Mouse (Mus musculus) forebrain, embryonic 11.5 days (tissue): ENCODE measurements around the gene Gm49353. TPM values are rescaled to one million over a fixed set of nuclear protein-coding genes. Genes with fewer than 3 reads are reported as not detected.
A peak's percentile ranks its signal among the peaks of the same experiment; 100 is the strongest.

Experiments
- ATAC-seq: fragments of 200-750 bp; cut with Nextera tagmentation; replicated peaks from 2 replicates; pipeline ENCODE4 v1.8.0; 2017; ENCODE audit warnings: moderate TSS enrichment; ENCODE audit not compliant: low FRiP score
- DNase-seq: peaks from one replicate; pipeline ENCODE4 v3.0.0-alpha.2; 2017; ENCODE audit warnings: low spot score
- H3K27ac ChIP-seq: fragments of 300-500 bp; sonication (generic); 2 replicates; pipeline ENCODE4 v1.5.1; 2014; ENCODE audit warnings: low read depth, low read length
- H3K27me3 ChIP-seq: fragments of 300-500 bp; sonication (generic); 2 replicates; pipeline ENCODE4 v1.6.1; 2014; ENCODE audit warnings: mild to moderate bottlenecking, low read length, mixed read lengths; ENCODE audit not compliant: control insufficient read depth, insufficient read depth
- H3K36me3 ChIP-seq: fragments of 300-500 bp; sonication (generic); 2 replicates; pipeline ENCODE4 v1.6.1; 2014; ENCODE audit warnings: mild to moderate bottlenecking, low read length, moderate library complexity, mixed read lengths; ENCODE audit not compliant: control insufficient read depth, insufficient read depth
- H3K4me1 ChIP-seq: fragments of 300-500 bp; sonication (generic); replicated peaks from 2 replicates; pipeline ENCODE4 v1.6.1; 2014; ENCODE audit warnings: low read length, mixed read lengths; ENCODE audit not compliant: control insufficient read depth, insufficient read depth
- H3K4me2 ChIP-seq: fragments of 300-500 bp; sonication (generic); 2 replicates; pipeline ENCODE4 v1.6.1; 2014; ENCODE audit warnings: low read depth, mild to moderate bottlenecking, low read length, moderate library complexity, mixed read lengths; ENCODE audit not compliant: severe bottlenecking
- H3K4me3 ChIP-seq: fragments of 300-500 bp; sonication (generic); 2 replicates; pipeline ENCODE4 v1.5.1; 2014; ENCODE audit warnings: low read depth, low read length
- H3K9ac ChIP-seq: fragments of 300-500 bp; sonication (generic); 2 replicates; pipeline ENCODE4 v1.6.1; 2014; ENCODE audit warnings: low read length
- H3K9me3 ChIP-seq: fragments of 300-500 bp; sonication (generic); 2 replicates; pipeline ENCODE4 v1.6.1; 2016; ENCODE audit warnings: low read length, mixed read lengths; ENCODE audit not compliant: control insufficient read depth
- WGBS: fragments of 180-500 bp; shearing (Covaris S2); extraction: QIAGEN DNeasy Blood & Tissue Kit; methylation state at CpG from one replicate; pipeline ENCODE4 v1.1.7; 2014; 5-methylcytosine and 5-hydroxymethylcytosine counted together
- polyA plus RNA-seq: library from polyadenylated mRNA; unstranded; fragments of >200 nt; fragmentation: Nextera tagmentation; extraction: Ambion mirVana; gene quantifications from 2 replicates; pipeline ENCODE4 v1.2.1, GENCODE M21; 2014

The Gm49353 gene
- polyA plus RNA-seq, 1 experiment from 2014 or later = 4.5 TPM

DNA sequence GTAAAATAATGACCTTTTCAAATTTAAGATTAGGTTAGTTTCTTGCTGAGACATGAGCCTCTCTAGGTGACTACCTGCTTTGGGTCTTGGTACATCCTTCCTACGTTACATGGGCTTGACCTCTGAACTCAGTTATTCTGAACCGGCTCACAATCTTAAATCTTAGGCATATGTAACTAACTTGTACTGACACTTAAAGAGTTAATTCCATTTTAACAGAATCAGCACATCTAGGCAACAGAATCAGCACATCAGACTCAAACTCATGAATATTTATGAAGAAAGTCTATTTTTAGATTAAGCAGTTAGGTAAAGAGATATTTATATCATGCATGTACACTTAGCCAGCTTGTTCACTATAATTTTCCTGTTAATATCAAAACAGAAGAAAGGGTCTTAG is 18.7 kb downstream of the Gm49353 start:
- no peak overlapping the region for H3K4me2 ChIP-seq
- DNase-seq (no peak), ATAC-seq (peak; percentile 44; the same call in 1 of the 2 replicates)

GRCm38 (mm10) chr10:29225329-29225728 is 26.6 kb downstream of the Gm49353 start:
- no peak for DNase-seq
- 85% methylated on average over 4 of the region's 4 CpGs for WGBS
- no peaks in the 10 kb centered on the region for H3K27me3 ChIP-seq
- H3K4me2 ChIP-seq = no peak overlapping the region
- no peak overlapping the region for H3K9ac ChIP-seq
- no peak overlapping the region for H3K4me3 ChIP-seq
- no peak overlapping the region for H3K27ac ChIP-seq
- H3K4me1 ChIP-seq = no peaks in the 10 kb centered on the region
- no peaks in the 10 kb centered on the region for H3K9me3 ChIP-seq
- ATAC-seq = no peak
- H3K36me3 ChIP-seq = peaks cover 8% of the 10 kb centered on the region; the same call in 1 of the 2 replicates

More for the DNA sequence above, 18.7 kb downstream of the Gm49353 start:
- Histone ChIP-seq H3K4me1 (peaks cover 4% of the 10 kb centered on the region; the same call in 1 of the 2 replicates), H3K9ac (no peak overlapping the region), H3K27me3 (no peaks in the 10 kb centered on the region), H3K27ac (no peak overlapping the region), H3K36me3 (no peaks in the 10 kb centered on the region; the same call in 1 of the 2 replicates), H3K9me3 (no peaks in the 10 kb centered on the region), H3K4me3 (no peak overlapping the region)
- WGBS = 66% methylated on average over 2 of the region's 2 CpGs

DNA sequence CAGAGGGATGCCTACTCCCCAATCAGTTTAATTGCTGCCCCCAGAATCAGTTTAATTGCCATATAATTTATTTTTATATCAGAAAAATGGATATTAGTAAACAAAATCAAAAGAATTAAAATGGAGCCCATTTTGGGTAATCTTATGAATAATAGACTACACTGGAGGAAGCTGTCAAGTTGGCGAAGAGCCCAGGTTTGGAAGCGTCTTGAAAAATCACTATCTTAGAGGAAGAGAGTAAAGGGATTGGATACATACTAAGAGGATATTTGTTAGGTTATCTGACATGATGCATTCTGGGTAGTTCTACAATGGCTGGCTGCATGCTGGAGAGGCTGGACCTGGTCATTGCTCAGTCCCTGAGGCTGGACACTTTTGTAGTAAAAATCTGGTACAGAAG is 32.5 kb downstream of the Gm49353 start:
- Histone ChIP-seq H3K9ac (no peak overlapping the region), H3K4me3 (no peak overlapping the region), H3K4me1 (no peaks in the 10 kb centered on the region), H3K4me2 (no peak overlapping the region), H3K27ac (no peak overlapping the region), H3K9me3 (no peaks in the 10 kb centered on the region), H3K27me3 (no peaks in the 10 kb centered on the region), H3K36me3 (no peaks in the 10 kb centered on the region)
- DNase-seq = no peak
- ATAC-seq = no peak
- WGBS = 90% methylated on average over 2 of the region's 2 CpGs

Other genes starting within 250 kb of the Gm49353 start
- gene 2310057J18Rik, start 212.7 kb upstream of the Gm49353 start, polyA plus RNA-seq = not detected in 2 replicates
- gene Soga3, start 55.1 kb upstream of the Gm49353 start, polyA plus RNA-seq = 28.7 and 29.8 TPM in 2 replicates
- 6.8 and 9.1 TPM in 2 replicates for gene 9330159F19Rik, start 12.7 kb downstream of the Gm49353 start, polyA plus RNA-seq
- gene Echdc1, start 114.2 kb downstream of the Gm49353 start, polyA plus RNA-seq = 29.4 and 32.2 TPM in 2 replicates
- 56.5 and 62.1 TPM in 2 replicates for gene Rnf146, start 163.5 kb downstream of the Gm49353 start, polyA plus RNA-seq